Mouse (Mus musculus): ENCODE data around the gene Atf7ip2. TPM values are rescaled to one million over a fixed set of nuclear protein-coding genes. Genes with fewer than 3 reads are reported as not detected.
"Not testable (repeated sequence)": the region's sequence is repeated elsewhere in the genome, so short reads cannot be mapped to it uniquely, and the experiment has no call there.

The Atf7ip2 gene
- total RNA-seq (2021) = not detected
- long read RNA-seq, experiment 1 = 0 reads
- long read RNA-seq, experiment 2 = 0 reads

DNA sequence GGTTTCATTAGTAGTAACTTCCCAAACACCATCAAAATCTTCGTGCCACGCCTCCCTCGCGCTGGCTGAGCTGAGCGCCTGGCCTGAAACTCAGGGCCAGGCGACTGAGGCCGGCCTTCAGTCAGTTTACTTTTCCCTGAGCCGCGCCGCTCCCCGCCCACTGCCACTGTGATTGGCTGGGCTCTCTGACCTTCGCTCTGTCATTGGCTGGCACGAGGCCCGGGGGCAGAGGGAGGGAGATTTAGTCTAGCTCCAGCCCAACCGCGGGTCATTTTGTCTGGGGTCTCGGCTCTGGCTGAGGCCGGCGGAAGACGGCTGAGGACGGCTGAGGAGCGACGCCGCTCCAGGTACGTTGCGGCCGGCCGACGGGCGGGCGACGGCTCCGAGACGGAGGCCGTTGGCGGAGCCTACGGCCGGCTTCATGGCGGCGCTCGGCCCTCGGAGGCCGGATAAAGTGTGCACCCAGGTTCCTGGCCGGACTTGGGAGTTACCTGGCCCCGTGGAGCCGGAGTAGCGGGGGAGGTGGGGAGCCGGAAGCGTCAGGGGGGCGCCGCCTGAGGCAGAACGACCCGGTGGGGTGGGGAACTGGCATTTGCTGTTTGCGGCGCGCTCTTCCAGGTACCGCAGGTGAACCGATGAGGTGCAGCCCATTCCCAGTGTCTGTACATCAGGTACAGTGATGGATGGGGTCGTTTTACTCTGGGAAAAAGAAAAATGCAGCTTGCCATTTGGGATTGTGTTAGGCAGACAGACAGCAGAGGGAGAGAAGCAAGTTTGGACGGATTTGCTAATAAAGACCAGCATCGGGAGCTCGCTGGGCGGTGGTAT, at the start of gene Atf7ip2:
Atf7ip2 (plus strand) TSS at position 34 of the 828 bp plus-strand sequence.
- DNase-seq (ENCODE audit: low spot score in 2 of 2) = peak; percentile 78 to 79

- DNase-seq (ENCODE audit: low spot score in 2 of 2) = no peak
These were observed 49.3 kb upstream of the Atf7ip2 start for GRCm38 (mm10) chr16:10143166-10143565.

DNA sequence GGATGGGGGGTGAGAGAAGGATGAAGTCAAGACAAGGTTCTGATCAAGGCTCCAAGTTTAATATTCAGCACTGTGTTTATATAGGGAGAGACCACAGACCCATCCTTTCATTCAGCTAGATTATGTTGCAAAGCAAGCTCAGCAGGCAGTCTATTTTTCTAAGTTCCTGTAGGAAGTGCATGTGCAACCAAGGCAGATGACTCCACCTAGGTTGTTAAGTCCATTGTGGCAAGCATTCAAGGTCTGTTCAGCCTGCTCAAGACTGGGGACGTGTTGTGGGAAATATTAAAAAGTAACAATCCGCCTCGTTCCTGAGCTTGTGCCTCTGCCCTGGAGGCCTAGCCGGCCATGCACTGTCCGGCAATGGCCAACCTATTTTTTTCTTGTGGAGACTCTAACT, 45.1 kb upstream of the Atf7ip2 start:
- no peak for DNase-seq (ENCODE audit: low spot score in 2 of 2)

GRCm38 (mm10) chr16:10169123-10169905, 23.2 kb upstream of the Atf7ip2 start:
- DNase-seq (ENCODE audit: low spot score in 2 of 2) = no peak

- no peak for DNase-seq (ENCODE audit: low spot score in 2 of 2)
These were observed 22.5 kb upstream of the Atf7ip2 start, which contains the start of gene Rpl39l for GRCm38 (mm10) chr16:10170005-10170404. TSS of gene Rpl39l (plus strand) at chr16:10170226.

DNA sequence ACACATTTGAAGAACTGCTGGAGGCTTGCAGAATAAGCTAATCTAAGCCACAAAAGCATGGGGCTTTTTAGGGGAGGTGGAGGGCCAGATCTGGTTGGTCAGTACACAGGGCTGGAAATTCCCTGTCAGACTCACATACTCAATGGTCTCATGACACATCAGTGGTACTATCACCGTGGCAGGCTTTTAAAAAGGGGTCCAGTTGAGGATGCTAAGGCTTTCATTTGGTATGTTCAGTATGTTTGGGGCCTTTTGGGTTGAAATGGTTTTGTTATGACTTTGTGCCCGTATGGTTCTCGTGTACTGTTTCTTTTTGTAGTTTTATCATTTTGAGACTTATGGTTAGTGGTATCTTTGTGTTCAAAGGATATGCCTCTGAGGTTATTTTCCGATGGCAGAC, 21.2 kb upstream of the Atf7ip2 start:
- no peak for DNase-seq (ENCODE audit: low spot score in 2 of 2)

- no peak for DNase-seq (ENCODE audit: low spot score in 2 of 2)
These were observed 20.2 kb upstream of the Atf7ip2 start for GRCm38 (mm10) chr16:10172179-10172820.

DNA sequence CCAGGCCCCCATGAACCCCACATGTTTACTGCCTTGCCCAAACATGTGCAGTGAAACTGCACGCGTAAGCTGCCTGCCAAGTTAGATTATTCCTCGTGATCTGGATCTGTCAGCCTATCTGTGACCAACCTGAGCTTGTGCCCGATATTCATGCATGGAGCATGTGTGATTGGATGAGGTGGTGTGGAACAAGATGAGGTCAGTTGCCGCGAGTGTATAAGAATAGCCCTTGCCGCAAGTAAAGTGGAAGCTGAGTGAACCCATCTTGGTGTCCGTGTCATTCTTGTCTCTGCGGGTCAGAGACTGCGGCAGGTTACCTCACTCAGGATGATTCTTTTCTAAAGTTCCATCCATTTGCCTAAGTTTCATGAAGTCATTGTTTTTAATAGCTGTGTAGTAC, 5.1 kb upstream of the Atf7ip2 start:
- DNase-seq (ENCODE audit: low spot score in 2 of 2) = not testable (repeated sequence)

DNA sequence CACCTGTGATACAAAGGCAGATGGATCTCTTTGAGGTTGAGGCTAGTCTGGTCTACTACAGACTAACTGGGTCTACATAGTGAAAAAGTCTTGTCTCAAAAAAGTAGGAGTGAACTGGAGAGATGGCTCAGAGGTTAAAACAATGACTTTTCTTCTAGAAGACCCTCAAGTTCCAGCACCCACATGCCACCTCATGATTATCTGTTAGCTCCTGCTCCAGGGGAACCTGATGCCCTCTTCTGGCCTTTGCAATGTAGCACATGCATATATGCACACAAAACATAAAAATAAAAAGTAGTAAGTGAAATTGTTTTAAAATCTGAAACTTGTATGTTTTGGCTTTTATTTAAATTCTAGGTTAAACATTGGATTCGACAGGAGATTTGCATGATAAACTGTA, 16.3 kb downstream of the Atf7ip2 start:
- DNase-seq (ENCODE audit: low spot score in 2 of 2) = no peak

DNA sequence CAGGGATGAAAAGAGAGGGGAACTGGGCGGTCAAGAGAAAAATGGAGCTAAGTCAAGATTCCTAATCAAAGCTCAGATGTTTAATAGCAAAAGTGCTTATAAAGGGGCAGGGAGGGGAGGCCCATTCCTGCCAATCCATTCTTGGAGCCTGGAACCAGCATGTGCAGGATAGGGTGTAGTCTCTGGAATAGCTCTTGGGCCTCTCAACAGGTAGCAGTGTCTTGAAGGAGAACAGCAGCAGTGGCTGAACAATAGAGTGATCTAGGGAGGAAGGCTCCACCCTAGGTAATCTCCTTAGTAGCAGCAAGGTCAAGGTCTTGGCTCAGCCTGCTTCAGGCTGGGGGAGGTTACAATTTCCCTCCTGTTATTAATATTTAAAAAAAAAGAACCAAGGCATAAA, 23.9 kb downstream of the Atf7ip2 start:
- DNase-seq (ENCODE audit: low spot score in 2 of 2) = not testable (repeated sequence)

GRCm38 (mm10) chr16:10217020-10217419, 24.5 kb downstream of the Atf7ip2 start:
- DNase-seq (ENCODE audit: low spot score in 2 of 2) = not testable (repeated sequence)

GRCm38 (mm10) chr16:10227361-10227760, 34.8 kb downstream of the Atf7ip2 start:
- DNase-seq (ENCODE audit: low spot score in 2 of 2) = no peak

DNA sequence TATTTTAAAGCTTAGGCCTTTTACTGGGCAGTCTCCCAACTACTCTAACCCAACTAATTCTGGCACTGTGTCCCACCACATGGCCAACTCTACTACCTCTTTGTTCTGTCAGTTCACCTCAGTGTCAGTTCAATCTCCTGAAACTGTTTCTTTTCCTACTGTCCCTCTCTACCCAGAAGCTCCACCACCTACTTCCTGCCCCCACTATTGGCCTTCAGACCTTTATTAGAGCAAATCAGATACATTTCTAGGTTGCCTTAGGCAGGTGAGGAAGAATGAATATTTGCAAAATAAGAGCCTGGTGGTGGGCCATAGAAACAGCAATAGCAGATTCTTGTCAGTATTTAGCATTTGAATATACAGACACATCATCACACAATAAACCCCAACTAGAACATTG, 44.1 kb downstream of the Atf7ip2 start:
- peak in 1 of 2 experiments; percentile 13 for DNase-seq (ENCODE audit: low spot score in 2 of 2)

GRCm38 (mm10) chr16:10253993-10254392, 61.5 kb downstream of the Atf7ip2 start:
- DNase-seq (ENCODE audit: low spot score in 2 of 2) = no peak

DNA sequence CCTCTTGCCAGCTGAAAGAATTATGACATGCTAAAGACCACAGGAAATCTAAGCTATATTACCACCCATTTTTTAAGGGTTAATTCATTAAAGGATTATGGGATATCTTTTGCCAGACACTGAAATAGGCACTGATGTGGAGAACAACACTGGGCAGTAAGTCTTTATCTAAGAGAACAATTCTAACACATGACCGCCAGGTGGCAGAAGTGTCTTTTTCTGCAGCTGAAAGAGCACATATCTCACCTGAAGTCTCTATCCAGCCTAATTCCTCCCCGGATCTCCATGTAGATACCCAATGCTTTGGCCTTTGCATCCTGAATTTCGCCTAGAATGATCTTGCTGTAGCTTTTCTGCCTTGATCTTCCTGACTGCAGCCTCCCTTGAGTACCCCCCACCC, 79.7 kb downstream of the Atf7ip2 start:
- DNase-seq (ENCODE audit: low spot score in 2 of 2) = peak; percentile 24 to 62

DNA sequence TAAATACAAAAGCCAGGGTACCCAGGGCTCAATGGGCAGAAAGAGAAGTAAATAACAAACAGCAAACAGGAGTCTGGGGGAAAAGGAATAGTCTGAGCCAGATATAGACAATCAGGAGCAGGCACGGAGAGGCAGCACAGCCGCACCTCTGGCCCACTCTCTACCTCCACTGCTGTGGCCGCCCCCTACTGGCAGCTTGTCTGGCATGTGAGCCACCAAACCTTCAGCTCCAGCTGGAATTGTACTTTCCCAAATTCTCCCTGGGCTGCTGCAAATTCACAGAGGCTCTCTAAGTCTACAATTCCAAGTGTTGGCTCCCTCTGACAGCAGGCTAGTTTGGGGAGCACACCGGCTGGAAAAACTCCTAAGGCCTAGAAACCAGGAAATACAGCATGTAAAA, 82.0 kb downstream of the Atf7ip2 start:
- no peak for DNase-seq (ENCODE audit: low spot score in 2 of 2)

DNA sequence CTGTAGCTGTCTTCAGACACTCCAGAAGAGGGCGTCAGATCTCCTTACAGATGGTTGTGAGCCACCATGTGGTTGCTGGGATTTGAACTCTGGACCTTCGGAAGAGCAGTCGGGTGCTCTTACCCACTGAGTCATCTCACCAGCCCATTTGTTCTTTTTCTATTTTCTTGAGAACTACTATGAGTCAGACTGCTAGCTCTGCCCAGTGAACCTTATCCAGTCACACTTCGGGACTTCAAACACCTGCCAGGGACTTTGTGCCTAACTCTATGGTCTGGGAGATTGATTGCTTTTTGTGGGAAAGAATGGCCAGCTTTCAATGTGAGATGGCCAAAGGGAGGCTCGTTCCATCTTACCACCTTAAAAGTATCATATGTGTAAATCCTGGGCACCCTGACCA, 84.3 kb downstream of the Atf7ip2 start:
- DNase-seq (ENCODE audit: low spot score in 2 of 2) = not testable (repeated sequence)

DNA sequence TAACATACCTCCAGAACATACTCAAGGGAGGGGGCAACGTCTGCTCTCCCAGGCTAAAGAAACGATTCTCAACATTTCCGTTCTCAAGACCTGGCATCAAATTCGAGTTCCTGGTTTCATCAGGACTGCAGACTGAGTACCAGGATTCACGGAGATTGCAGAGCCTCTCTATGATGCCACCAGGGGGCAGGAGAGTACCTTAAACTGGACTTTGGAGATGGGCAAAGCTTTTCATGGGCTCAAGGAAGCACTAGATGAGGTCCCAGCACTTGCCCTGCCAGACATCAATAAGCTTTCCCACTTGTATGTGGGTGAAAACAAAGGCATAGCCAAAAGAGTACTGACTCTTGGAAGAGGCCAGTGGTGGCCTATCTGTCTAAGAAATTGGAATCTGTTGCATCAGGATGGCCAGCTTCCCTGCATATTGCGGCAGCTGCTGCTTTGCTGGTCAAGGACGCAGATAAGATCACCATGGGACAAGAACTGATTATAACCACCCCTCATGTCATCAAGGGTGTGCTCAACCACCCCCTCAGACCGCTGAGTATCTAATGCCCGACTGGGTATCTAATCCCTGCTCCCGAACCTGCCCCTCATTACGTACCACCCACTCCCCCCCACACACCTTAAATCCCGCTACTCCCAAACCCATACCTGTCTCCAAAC, 87.9 kb downstream of the Atf7ip2 start:
- peak; percentile 79 to 89 for DNase-seq (ENCODE audit: low spot score in 2 of 2)

GRCm38 (mm10) chr16:10281890-10282289, 89.4 kb downstream of the Atf7ip2 start:
- no peak for DNase-seq (ENCODE audit: low spot score in 2 of 2)

GRCm38 (mm10) chr16:10286513-10287268, 94.2 kb downstream of the Atf7ip2 start:
- DNase-seq (ENCODE audit: low spot score in 2 of 2) = no peak

Data from layer of hippocampus, postnatal 14 days (tissue).